Mouse (Mus musculus): ENCODE results near the gene Aadacl3. TPM values are rescaled to one million over a fixed set of nuclear protein-coding genes. Genes with fewer than 3 reads are reported as not detected.

Gene Aadacl3
- total RNA-seq (2021): not detected
- long read RNA-seq, experiment 1: 0 reads
- long read RNA-seq, experiment 2: 0 reads

- DNase-seq: no peak
- intact Hi-C loops (cut with DNase I; ENCODE audit: low total_unique reads): no loop called here
Measured at GRCm38 (mm10) chr4:144463656-144464055, at the start of gene Aadacl3. TSS of gene Aadacl3 (minus strand) at chr4:144463756.

DNA sequence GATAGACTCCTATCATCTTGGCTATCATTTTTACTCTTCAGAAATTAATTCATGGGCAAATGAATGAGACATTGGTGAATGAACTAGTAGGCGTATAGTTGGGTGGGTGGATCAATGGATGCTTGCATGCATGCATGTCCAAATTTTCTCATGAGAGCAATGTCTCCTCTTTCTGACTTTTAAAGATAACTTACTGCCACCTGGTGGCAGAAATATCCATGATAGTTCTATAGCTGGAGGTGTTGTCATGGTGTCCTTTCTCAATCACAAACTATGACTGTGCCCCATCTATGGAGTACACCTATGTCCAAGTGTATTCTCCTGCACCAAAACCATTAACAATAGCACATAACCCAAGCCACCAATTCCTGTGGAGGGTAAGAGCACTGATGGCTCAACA is 43.0 kb upstream of the Aadacl3 start:
- DNase-seq: no peak
- intact Hi-C loops (cut with DNase I; ENCODE audit: low total_unique reads): no loop called here

DNA sequence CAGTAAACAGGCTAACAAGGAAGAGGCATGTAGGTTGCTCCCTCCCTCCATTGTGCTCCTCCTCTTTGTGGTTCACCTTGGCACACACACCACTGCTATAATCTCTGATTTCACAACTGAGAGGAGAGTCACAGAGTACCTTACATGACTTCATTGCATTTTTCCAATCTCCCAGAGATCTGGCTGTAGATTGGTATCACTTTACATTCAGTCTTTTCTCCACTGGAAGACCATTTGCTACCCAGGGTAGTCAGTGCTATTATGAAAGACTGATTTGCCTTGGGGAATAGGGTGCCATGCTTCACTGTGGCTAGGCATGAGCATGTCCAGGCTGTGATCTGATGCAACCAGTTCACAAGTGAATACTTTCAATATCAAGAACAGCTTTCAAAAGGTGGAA is 29.8 kb upstream of the Aadacl3 start:
- DNase-seq: no peak
- intact Hi-C loops (cut with DNase I; ENCODE audit: low total_unique reads): no loop called here

- no peak for DNase-seq
- intact Hi-C loops (cut with DNase I; ENCODE audit: low total_unique reads): no loop called here
Measured at GRCm38 (mm10) chr4:144468091-144468490, 4.5 kb upstream of the Aadacl3 start.

- intact Hi-C loops (cut with DNase I; ENCODE audit: low total_unique reads): no loop called here
- no peak for DNase-seq
Measured at GRCm38 (mm10) chr4:144465206-144465605, 1.6 kb upstream of the Aadacl3 start.

- no peak for DNase-seq
- intact Hi-C loops (cut with DNase I; ENCODE audit: low total_unique reads): no loop called here
Measured at GRCm38 (mm10) chr4:144453217-144453616, 10.3 kb downstream of the Aadacl3 start, which contains the start of gene Gm9944. TSS of gene Gm9944 (minus strand) at chr4:144453317.

DNA sequence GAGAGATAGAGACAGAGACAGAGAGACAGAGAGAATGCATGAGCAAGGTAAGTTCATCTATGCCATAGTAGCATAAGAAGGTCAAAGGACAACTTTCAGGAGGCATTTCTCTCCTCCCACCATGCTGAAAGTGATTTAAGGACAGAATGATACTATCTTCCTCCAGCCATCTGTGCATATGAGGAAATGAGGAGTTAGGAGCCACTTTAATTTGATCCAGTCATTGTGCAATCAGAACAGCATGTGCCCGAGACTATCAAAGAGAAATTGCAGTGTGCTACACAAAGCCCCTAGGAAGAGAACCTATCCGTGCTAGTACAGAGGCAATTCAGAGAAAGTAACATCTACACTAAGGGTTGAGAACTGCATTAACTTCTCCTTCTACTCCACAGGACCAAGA is 15.0 kb downstream of the Aadacl3 start:
- intact Hi-C loops (cut with DNase I; ENCODE audit: low total_unique reads): no loop called here
- no peak for DNase-seq

- no peak for DNase-seq
- intact Hi-C loops (cut with DNase I; ENCODE audit: low total_unique reads): no loop called here
Measured at GRCm38 (mm10) chr4:144441582-144441981, 22.0 kb downstream of the Aadacl3 start.

DNA sequence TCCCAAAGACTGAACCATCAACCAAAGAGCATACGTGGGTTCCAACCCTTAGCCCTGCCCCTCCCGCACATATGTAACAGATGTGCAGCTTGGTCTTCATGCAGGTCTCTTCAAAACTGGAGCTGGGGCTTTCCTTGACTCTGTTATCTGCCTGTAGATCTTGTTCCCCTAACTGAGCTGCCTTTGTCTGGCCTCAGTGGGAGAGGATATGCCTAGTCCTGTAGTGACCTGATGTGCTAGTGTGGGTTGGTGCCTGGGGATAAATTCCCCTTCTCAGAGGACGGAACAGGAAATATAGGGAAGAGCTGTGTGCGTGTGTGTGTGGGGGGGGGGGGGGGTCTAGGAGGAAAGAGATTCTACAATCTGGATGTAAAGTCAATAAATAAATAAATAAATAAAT is 22.5 kb downstream of the Aadacl3 start:
- DNase-seq: no peak
- intact Hi-C loops (cut with DNase I; ENCODE audit: low total_unique reads): no loop called here

- intact Hi-C loops (cut with DNase I; ENCODE audit: low total_unique reads): no loop called here
- no peak for DNase-seq
Measured at GRCm38 (mm10) chr4:144438672-144439071, 24.9 kb downstream of the Aadacl3 start, which contains the start of gene 1700012P22Rik. TSS of gene 1700012P22Rik (minus strand) at chr4:144438772.

DNA sequence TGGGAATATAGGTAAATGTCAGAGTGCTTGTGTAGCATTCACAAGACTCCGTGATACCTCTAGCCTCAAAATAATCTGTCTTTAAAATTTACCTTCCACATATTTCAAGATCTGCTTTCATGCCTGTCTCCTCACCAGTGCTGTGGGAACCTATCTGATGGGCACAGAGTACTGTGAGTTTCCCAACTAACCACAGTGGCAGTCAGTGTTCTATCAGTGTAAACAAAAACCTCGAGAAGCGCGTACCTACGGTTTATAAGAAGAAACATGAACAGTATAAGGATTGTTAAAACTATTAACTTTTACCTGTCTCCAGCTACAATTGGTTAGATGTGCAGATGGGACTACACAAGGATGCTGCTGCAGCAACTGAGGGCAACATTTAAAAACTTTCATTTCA is 30.3 kb downstream of the Aadacl3 start:
- intact Hi-C loops (cut with DNase I; ENCODE audit: low total_unique reads): no loop called here
- no peak for DNase-seq

GRCm38 (mm10) chr4:144430723-144431122 is 32.8 kb downstream of the Aadacl3 start:
- DNase-seq: no peak
- intact Hi-C loops (cut with DNase I; ENCODE audit: low total_unique reads): no loop called here

DNA sequence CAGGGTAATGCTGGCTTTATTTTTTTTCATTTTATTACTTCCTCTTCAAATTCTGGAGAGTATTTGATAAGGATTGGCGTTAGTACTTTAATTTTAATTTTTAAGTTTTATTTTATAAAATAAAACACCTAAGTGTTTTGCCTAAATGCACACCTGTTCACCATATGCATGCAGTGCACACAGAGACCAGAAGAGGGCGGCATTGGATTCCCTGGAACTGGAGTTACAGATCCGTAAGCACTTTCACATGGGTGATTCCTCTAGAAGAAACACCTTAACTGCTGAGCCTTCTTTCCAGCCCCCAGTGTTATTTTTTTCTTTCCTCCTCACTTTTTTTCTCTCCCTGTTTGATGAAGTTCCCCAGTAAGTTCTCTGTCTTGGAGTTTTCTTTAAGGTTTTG is 34.7 kb downstream of the Aadacl3 start:
- no peak for DNase-seq

DNA sequence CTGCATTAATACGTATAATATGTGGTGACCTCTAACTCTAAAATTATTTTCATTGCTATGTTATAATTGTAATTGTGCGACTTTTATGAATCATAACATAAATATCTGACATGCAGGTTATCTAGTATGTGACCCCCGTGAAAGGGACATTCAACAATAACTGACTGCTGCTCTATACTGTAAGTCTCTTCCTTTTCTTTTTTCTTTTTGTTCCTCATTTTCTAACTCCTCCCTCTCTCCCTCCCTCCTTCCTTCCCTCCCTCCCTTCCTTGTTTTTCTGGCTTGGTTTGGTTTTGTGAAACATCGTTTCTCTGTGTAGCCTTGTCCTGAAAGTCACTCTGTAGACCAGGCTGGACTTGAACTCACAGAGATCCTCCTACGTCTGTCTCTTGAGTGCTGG is 39.0 kb downstream of the Aadacl3 start:
- DNase-seq: no peak
- intact Hi-C loops (cut with DNase I; ENCODE audit: low total_unique reads): no loop called here

More for the DNA sequence above, 34.7 kb downstream of the Aadacl3 start:
- intact Hi-C loops (cut with DNase I; ENCODE audit: low total_unique reads): no loop called here

GRCm38 (mm10) chr4:144420644-144421043 is 42.9 kb downstream of the Aadacl3 start:
- no peak for DNase-seq
- intact Hi-C loops (cut with DNase I; ENCODE audit: low total_unique reads): no loop called here

DNA sequence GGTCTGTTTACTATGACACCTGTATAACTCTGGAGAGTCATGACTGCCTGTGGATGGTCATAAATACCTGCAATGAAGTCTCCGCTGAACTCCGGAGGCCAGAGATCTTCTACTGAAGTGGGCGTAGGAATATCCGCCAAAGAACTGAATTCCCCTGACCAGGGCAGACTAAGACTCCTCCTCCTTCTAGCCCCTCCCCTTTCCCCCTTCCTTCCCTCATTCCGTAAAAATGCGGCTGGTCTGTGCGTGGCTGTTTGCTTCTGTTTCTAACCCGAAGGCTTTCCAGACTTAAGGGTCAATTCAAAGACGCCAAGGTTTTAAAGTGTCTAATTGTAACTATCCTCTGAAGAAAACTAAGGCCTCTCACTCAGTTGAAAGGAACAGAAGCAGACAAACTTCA is 55.3 kb downstream of the Aadacl3 start, which contains the start of gene Pramef12:
Gene Pramef12 (minus strand): TSS at position 175 of the 400 bp plus-strand sequence.
- DNase-seq: no peak
- intact Hi-C loops (cut with DNase I; ENCODE audit: low total_unique reads): no loop called here

GRCm38 (mm10) chr4:144406261-144406660 is 57.3 kb downstream of the Aadacl3 start:
- intact Hi-C loops (cut with DNase I; ENCODE audit: low total_unique reads): no loop called here
- no peak for DNase-seq

- DNase-seq: peak; percentile 34
Measured at GRCm38 (mm10) chr4:144404456-144405086, 59.0 kb downstream of the Aadacl3 start.

More at GRCm38 (mm10) chr4:144404456-144405086, 59.0 kb downstream of the Aadacl3 start:
- intact Hi-C loops (cut with DNase I; ENCODE audit: low total_unique reads): no loop called here
